ENCODE assay signal across 26 mouse cellular contexts in genomic region chr5:32476501-32476900, GRCm38 (mm10).
"Had no signal": no experiment of that assay in that cellular context is flagged by ENCODE, and none has a peak within 500 bp of the region (broad histone marks: within the 10 kb centered on the region; RNA-seq: fewer than 3 reads in every experiment).

No protein-coding gene starts in this region.

- H3K4me3 ChIP-seq: gastrocnemius, adult 2 months; heart, adult 2 months; heart, embryonic 13.5 days; heart, embryonic 15.5 days; hindbrain, embryonic 10.5 days; hindbrain, embryonic 12.5 days; layer of hippocampus, adult 2 months; left cerebral cortex, adult 2 months; limb, embryonic 10.5 days; limb, embryonic 12.5 days; liver, embryonic 13.5 days; liver, embryonic 15.5 days had no signal

- H3K4me1 ChIP-seq: hindbrain, embryonic 10.5 days; hindbrain, embryonic 12.5 days; limb, embryonic 10.5 days had no signal

- H3K9ac ChIP-seq: heart, embryonic 13.5 days; heart, embryonic 15.5 days; hindbrain, embryonic 12.5 days; hindbrain, embryonic 14.5 days; limb, embryonic 12.5 days; liver, embryonic 13.5 days; liver, embryonic 15.5 days had no signal

- H3K27me3 ChIP-seq: heart, embryonic 13.5 days; heart, embryonic 15.5 days; hindbrain, embryonic 12.5 days; limb, embryonic 12.5 days; liver, embryonic 13.5 days; liver, embryonic 15.5 days had no signal

- DNase-seq: gastrocnemius, adult 2 months; gastrocnemius, postnatal 10 days; gastrocnemius, postnatal 25 days; heart, adult 2 months; heart, postnatal 4 days; kidney, adult 18-20 months; kidney, adult 8-10 months; kidney, postnatal 10 days; kidney, postnatal 25 days; kidney, postnatal 4 days; liver; liver, embryonic 13.5 days had no signal

- ATAC-seq: hindbrain, embryonic 16.5 days; inflammation-experienced regulatory T-cells, adult 6 months; intestine, embryonic 16.5 days had no signal

- H3K27ac ChIP-seq: gastrocnemius, adult 2 months; heart, adult 2 months; heart, embryonic 13.5 days; heart, embryonic 15.5 days; hindbrain, embryonic 10.5 days; hindbrain, embryonic 12.5 days; hindbrain, embryonic 14.5 days; layer of hippocampus, adult 2 months; left cerebral cortex, adult 2 months; limb, embryonic 10.5 days; limb, embryonic 12.5 days; liver, embryonic 13.5 days; liver, embryonic 15.5 days had no signal

- H3K9me3 ChIP-seq: heart, embryonic 13.5 days; heart, embryonic 15.5 days; hindbrain, embryonic 10.5 days; hindbrain, embryonic 12.5 days; limb, embryonic 10.5 days; limb, embryonic 12.5 days; liver, embryonic 13.5 days; liver, embryonic 15.5 days had no signal

- H3K4me2 ChIP-seq: heart, embryonic 11.5 days; heart, embryonic 13.5 days; heart, embryonic 15.5 days; hindbrain, embryonic 12.5 days; hindbrain, embryonic 14.5 days; limb, embryonic 12.5 days; liver, embryonic 13.5 days; liver, embryonic 15.5 days had no signal
